Mouse (Mus musculus) liver, adult 2 months (tissue): ENCODE results near the gene Gfod1.

Source experiments
- CTCF ChIP-seq: fragments of 200-500 bp; IDR thresholded peaks from 2 replicates; pipeline ENCODE4 v1.5.1; 2011; ENCODE audit warnings: low read depth, low read length, control low read depth
- POLR2A ChIP-seq: fragments of 200-500 bp; IDR thresholded peaks from 2 replicates; pipeline ENCODE4 v1.6.1; 2011; ENCODE audit warnings: low read length, control low read depth; ENCODE audit not compliant: insufficient read depth; ENCODE audit errors: extremely low read depth

GRCm38 (mm10) chr13:43305181-43305924 lies 1.4 kb upstream of the Gfod1 start:
- TF ChIP-seq CTCF (no peak), POLR2A (no peak)
